Mouse (Mus musculus) CH12.LX (cell line): ENCODE results near the gene Hdac8. TPM values are rescaled to one million over a fixed set of nuclear protein-coding genes. Genes with fewer than 3 reads are reported as not detected.

Experiments used
- DNase-seq: peaks from one replicate; pipeline ENCODE4 v3.0.0-alpha.2; 2013; ENCODE audit errors: extremely low read depth
- H3K27ac ChIP-seq: 2 replicates; pipeline ENCODE4 v1.5.1; 2012; ENCODE audit warnings: low read depth, mild to moderate bottlenecking, control low read depth, moderate library complexity; ENCODE audit not compliant: insufficient read depth
- H3K27me3 ChIP-seq: replicated peaks from 2 replicates; pipeline ENCODE3; 2012; ENCODE audit warnings: inconsistent platforms
- H3K36me3 ChIP-seq, 2 experiments: replicated peaks in 1 of 2; 2 replicates each; pipeline versions ENCODE3 to v1.6.1; 2012; ENCODE audit warnings: inconsistent platforms in 1 of 2, low read length in 1 of 2, mild to moderate bottlenecking in 1 of 2, mixed read lengths in 1 of 2, moderate library complexity in 1 of 2; ENCODE audit not compliant: control insufficient read depth in 1 of 2, insufficient read depth in 1 of 2
- H3K4me1 ChIP-seq, 2 experiments: 2 replicates each; pipeline ENCODE4 v1.6.1; 2012; ENCODE audit warnings: inconsistent platforms in 1 of 2, moderate library complexity in 1 of 2; ENCODE audit not compliant: insufficient read depth in 2 of 2, control insufficient read depth in 1 of 2
- H3K4me2 ChIP-seq: 2 replicates; pipeline ENCODE4 v1.6.1; 2012; ENCODE audit warnings: low read depth, mild to moderate bottlenecking, control low read depth; ENCODE audit not compliant: poor library complexity, insufficient read depth, severe bottlenecking
- H3K4me3 ChIP-seq, 3 experiments: fragments of 150-350 bp in 1 of 3; sonication (generic) in 1 of 3; replicated peaks in 1 of 3; 2 replicates each; pipeline versions ENCODE3 to v1.5.1; 2011 to 2012; ENCODE audit warnings: low read depth in 2 of 3, low read length in 2 of 3, mild to moderate bottlenecking in 2 of 3, moderate library complexity in 2 of 3, control low read depth in 1 of 3, improper control_type of control experiment in 1 of 3, inconsistent platforms in 1 of 3, mixed read lengths in 1 of 3; ENCODE audit not compliant: poor library complexity in 1 of 3
- H3K79me2 ChIP-seq: replicated peaks from 2 replicates; pipeline ENCODE4 v1.6.1; 2012; ENCODE audit warnings: mild to moderate bottlenecking, moderate library complexity; ENCODE audit not compliant: control insufficient read depth, poor library complexity, insufficient read depth, severe bottlenecking; ENCODE audit errors: extremely low read depth
- H3K9ac ChIP-seq: 2 replicates; pipeline ENCODE4 v1.6.1; 2012; ENCODE audit warnings: low read depth, mild to moderate bottlenecking, control low read depth, moderate library complexity; ENCODE audit not compliant: insufficient read depth
- H3K9me3 ChIP-seq: replicated peaks from 2 replicates; pipeline ENCODE3; 2012; ENCODE audit warnings: low read length, inconsistent platforms, mixed read lengths
- CHD2 ChIP-seq: IDR thresholded peaks from 2 replicates; pipeline ENCODE4 v1.6.1; 2011; ENCODE audit warnings: low read length, improper control_type of control experiment
- CTCF ChIP-seq, 2 experiments: IDR thresholded peaks in 1 of 2; conservative IDR thresholded peaks in 1 of 2; 2 replicates each; pipeline ENCODE4 v1.5.1; 2011 to 2012; ENCODE audit warnings: low read depth in 2 of 2, low read length in 2 of 2, improper control_type of control experiment in 1 of 2, inconsistent platforms in 1 of 2, mild to moderate bottlenecking in 1 of 2, moderate library complexity in 1 of 2
- EP300 ChIP-seq: IDR thresholded peaks from 2 replicates; pipeline ENCODE4 v1.6.1; 2011; ENCODE audit warnings: low read length, improper control_type of control experiment
- HCFC1 ChIP-seq: IDR thresholded peaks from 2 replicates; pipeline ENCODE4 v1.6.1; 2012; ENCODE audit warnings: low read depth, mild to moderate bottlenecking, inconsistent platforms, low read length, improper control_type of control experiment
- IRF4 ChIP-seq: IDR thresholded peaks from 2 replicates; pipeline ENCODE4 v1.6.1; 2014; ENCODE audit warnings: low read depth, mild to moderate bottlenecking, inconsistent platforms, low read length, improper control_type of control experiment
- JUN ChIP-seq: IDR thresholded peaks from 2 replicates; pipeline ENCODE4 v1.6.1; 2011; ENCODE audit warnings: low read depth, mild to moderate bottlenecking, low read length, improper control_type of control experiment, moderate library complexity; ENCODE audit not compliant: insufficient read depth
- JUND ChIP-seq: conservative IDR thresholded peaks from 2 replicates; pipeline ENCODE4 v1.6.1; 2011; ENCODE audit warnings: low read depth, low read length, improper control_type of control experiment
- KAT2A ChIP-seq: IDR thresholded peaks from 2 replicates; pipeline ENCODE4 v1.6.1; 2012; ENCODE audit warnings: low read length, improper control_type of control experiment, inconsistent platforms; ENCODE audit not compliant: insufficient replicate concordance
- MAZ ChIP-seq: IDR thresholded peaks from 2 replicates; pipeline ENCODE4 v1.6.1; 2012; ENCODE audit warnings: low read depth, mild to moderate bottlenecking, inconsistent platforms, low read length, improper control_type of control experiment, moderate library complexity
- MXI1 ChIP-seq: IDR thresholded peaks from 2 replicates; pipeline ENCODE4 v1.6.1; 2011; ENCODE audit warnings: mild to moderate bottlenecking, low read depth, low read length, improper control_type of control experiment
- PAX5 ChIP-seq: IDR thresholded peaks from 2 replicates; pipeline ENCODE4 v1.6.1; 2012; ENCODE audit warnings: low read length, inconsistent platforms, mixed read lengths
- POLR2AphosphoS2 ChIP-seq: IDR thresholded peaks from 2 replicates; pipeline ENCODE4 v1.6.1; 2011; ENCODE audit warnings: low read depth, low read length, improper control_type of control experiment
- RAD21 ChIP-seq: IDR thresholded peaks from 2 replicates; pipeline ENCODE4 v1.6.1; 2011; ENCODE audit warnings: low read depth, mild to moderate bottlenecking, low read length, improper control_type of control experiment, moderate library complexity
- SIN3A ChIP-seq: IDR thresholded peaks from 2 replicates; pipeline ENCODE4 v1.6.1; 2012; ENCODE audit warnings: low read length, improper control_type of control experiment, inconsistent platforms
- TBP ChIP-seq: conservative IDR thresholded peaks from 2 replicates; pipeline ENCODE4 v1.6.1; 2011; ENCODE audit warnings: low read depth, low read length, improper control_type of control experiment
- UBTF ChIP-seq: IDR thresholded peaks from 2 replicates; pipeline ENCODE4 v1.6.1; 2012; ENCODE audit warnings: low read depth, mild to moderate bottlenecking, inconsistent platforms, low read length, improper control_type of control experiment, moderate library complexity
- ZC3H11A ChIP-seq: IDR thresholded peaks from 2 replicates; pipeline ENCODE4 v1.6.1; 2012; ENCODE audit warnings: low read depth, mild to moderate bottlenecking, inconsistent platforms, low read length, improper control_type of control experiment
- ZMIZ1 ChIP-seq: IDR thresholded peaks from 2 replicates; pipeline ENCODE4 v1.6.1; 2012; ENCODE audit warnings: low read depth, mild to moderate bottlenecking, inconsistent platforms, low read length, improper control_type of control experiment
- dilution Hi-C: fragments of 300-500 bp; cut with MboI; formaldehyde crosslinking; loops from 2 replicates; pipeline ENCODE4 v1.14.3; 2020; ENCODE audit warnings: low sequenced_read_pairs; ENCODE audit not compliant: extremely low pct_unique_long_range_greater_than_20kb, extremely low pct_ligation_motif_present
- in situ Hi-C: fragments of 300-500 bp; cut with MboI; formaldehyde crosslinking; loops from 3 replicates; pipeline ENCODE4 v1.14.3; 2019; ENCODE audit warnings: low sequenced_read_pairs, low pct_ligation_motif_present, low pct_unique_long_range_greater_than_20kb, mixed read lengths
- polyA plus RNA-seq: library from polyadenylated mRNA; unstranded; fragments of >175 nt; gene quantifications from 2 replicates; pipeline ENCODE4 v1.2.1, GENCODE M21; 2012; ENCODE audit warnings: low read depth; ENCODE audit not compliant: insufficient read length
- total RNA-seq, 2 experiments: library from RNA; depleted of rRNA; stranded (reverse); fragments of 300-350 nt in 1 of 2; fragments of >200 nt in 1 of 2; gene quantifications; 2 replicates each; pipeline ENCODE4 v1.2.3; 2012 to 2014

Gene Hdac8
- total and polyA plus RNA-seq, 3 experiments = 11.2 to 13.9 (median 13.0) TPM

DNA sequence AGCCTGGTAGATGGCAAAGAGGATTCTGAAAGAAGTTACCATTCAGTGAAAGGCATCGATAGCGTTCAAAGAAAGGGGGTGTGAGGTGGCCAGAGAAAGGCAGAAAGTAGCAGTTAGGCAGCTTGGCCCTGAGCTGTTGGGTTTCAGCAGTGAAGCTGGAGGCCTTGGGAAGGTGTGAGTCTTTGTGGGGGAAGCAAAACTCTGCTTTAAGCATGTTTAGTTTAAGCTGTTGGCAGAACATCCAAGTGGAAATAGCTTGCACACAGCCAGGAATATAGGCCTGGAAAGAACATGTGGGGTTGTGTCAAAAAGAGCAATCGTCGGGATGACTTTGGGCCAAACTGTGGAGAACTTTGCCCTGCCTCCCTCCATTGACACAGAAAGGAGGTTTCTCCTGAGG is 245.4 kb downstream of the Hdac8 start:
- Histone ChIP-seq H3K4me1 (no peaks in the 10 kb centered on the region), H3K9ac (no peak overlapping the region), H3K27me3 (no peaks in the 10 kb centered on the region), H3K4me2 (no peak overlapping the region), H3K36me3 (no peaks in the 10 kb centered on the region), H3K27ac (no peak overlapping the region), H3K9me3 (no peaks in the 10 kb centered on the region), H3K79me2 (no peaks in the 10 kb centered on the region), H3K4me3 (no peak overlapping the region)
- in situ Hi-C loops = loop anchor here (25.0 kb wide), 1 partner anchor 103 kb away; no protein-coding TSS in a partner anchor
- TF ChIP-seq RAD21 = no peak
- no peak for TF ChIP-seq ZC3H11A
- TF ChIP-seq POLR2AphosphoS2 = no peak
- no peak for TF ChIP-seq ZMIZ1
- no peak for TF ChIP-seq KAT2A
- TF ChIP-seq MXI1 = no peak
- TF ChIP-seq EP300 = no peak
- TF ChIP-seq CTCF (conservative IDR thresholded peaks at IDR 0.05 in 1 of 2, IDR thresholded peaks at IDR 0.05 in 1 of 2; ENCODE audit: low read depth in 2 of 2, low read length in 2 of 2) = no peak
- TF ChIP-seq JUN = no peak
- no peak for TF ChIP-seq CHD2
- TF ChIP-seq TBP = no peak
- no peak for TF ChIP-seq PAX5
- TF ChIP-seq UBTF = no peak
- TF ChIP-seq MAZ = no peak
- no peak for TF ChIP-seq HCFC1
- TF ChIP-seq JUND = no peak
- TF ChIP-seq IRF4 = no peak
- DNase-seq = no peak
- dilution Hi-C loops = no loop called here

DNA sequence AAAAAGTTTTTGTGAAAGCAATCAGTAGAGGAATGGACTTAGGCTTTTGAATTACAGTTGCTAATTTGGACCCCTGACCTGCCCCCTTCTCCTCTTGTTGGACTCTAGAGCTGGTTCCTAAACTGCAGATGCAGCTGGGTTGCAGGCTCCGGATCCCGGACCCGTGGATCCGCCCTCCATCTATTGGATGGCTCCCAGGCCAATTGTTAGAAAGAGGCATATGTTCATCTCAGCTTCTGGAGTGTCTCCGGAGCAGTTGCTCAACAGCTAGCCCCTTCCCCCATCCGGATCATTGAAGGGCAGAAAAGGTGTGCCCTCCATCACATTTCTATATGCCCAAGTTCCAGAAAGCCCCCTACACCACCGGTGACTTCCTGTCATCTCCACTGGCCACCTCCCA is 251.3 kb downstream of the Hdac8 start:
- DNase-seq = peak; percentile 28
- Histone ChIP-seq H3K9me3 (no peaks in the 10 kb centered on the region), H3K4me2 (peak overlapping the region; percentile 65), H3K27ac (no peak overlapping the region), H3K4me1 (peaks cover 0 to 18% of the 10 kb centered on the region in 2 experiments; a peak in 2 of 4 replicates), H3K9ac (no peak overlapping the region), H3K27me3 (peaks cover 17% of the 10 kb centered on the region), H3K4me3 (no peak overlapping the region), H3K79me2 (no peaks in the 10 kb centered on the region), H3K36me3 (no peaks in the 10 kb centered on the region)
- TF ChIP-seq ZMIZ1 (no peak), SIN3A (0 out of 2 replicates have a peak, but pooled peaks have one; percentile 48)
- dilution Hi-C loops (no loop called here), in situ Hi-C loops (loop anchor here (25.0 kb wide), 1 partner anchor 108 kb away; no protein-coding TSS in a partner anchor)
